Mouse (Mus musculus): Measurements from ENCODE around the gene Six5. TPM values are rescaled to one million over a fixed set of nuclear protein-coding genes. Genes with fewer than 3 reads are reported as not detected.

The Six5 gene
- total RNA-seq, 1 experiment, result 3.0 TPM

GRCm38 (mm10) chr7:19075723-19076585 lies 18.4 kb upstream of the Six5 start, which contains the start of gene Dmwd:
TSS of gene Dmwd (plus strand) at chr7:19076227.
- in situ Hi-C loops (cut with MboI; ENCODE audit: low sequenced_read_pairs in 2 of 2, unreplicated experiment in 2 of 2), result no loop called here
- TF ChIP-seq ZNF384 (IDR thresholded peaks at IDR 0.05; ENCODE audit: low read depth, low read length) (no peak), HCFC1 (IDR thresholded peaks at IDR 0.05; ENCODE audit: borderline replicate concordance, insufficient read depth, low read length) (no peak), CHD2 (IDR thresholded peaks at IDR 0.05; ENCODE audit: low read depth, low read length) (0 out of 2 replicates have a peak, but pooled peaks have one; percentile 22), ZC3H11A (IDR thresholded peaks at IDR 0.05; ENCODE audit: borderline replicate concordance, low read depth, low read length) (no peak), MAFK (IDR thresholded peaks at IDR 0.05; ENCODE audit: insufficient read depth, low read depth, low read length) (no peak)
- peaks cover 27% of the 10 kb centered on the region for H3K36me3 ChIP-seq (ENCODE audit: control insufficient read depth, insufficient read depth, low read length, poor library complexity, severe bottlenecking)
- peak within 1 kb of the TSS; percentile 93 for H3K9ac ChIP-seq (ENCODE audit: insufficient read depth, low read depth, low read length, poor library complexity, severe bottlenecking)
- H3K4me1 ChIP-seq (ENCODE audit: control insufficient read depth in 2 of 2, insufficient read depth in 2 of 2, low read length in 2 of 2, poor library complexity in 1 of 2), result peaks cover 0 to 19% of the 10 kb centered on the region in 2 experiments; a peak in 3 of 4 replicates
- peak; percentile 100 for DNase-seq (ENCODE audit: low read depth, low spot score)
- no peaks in the 10 kb centered on the region for H3K9me3 ChIP-seq (ENCODE audit: control insufficient read depth, insufficient read depth, low read depth, low read length)
- peak within 1 kb of the TSS; percentile 90 to 98 for H3K4me3 ChIP-seq (ENCODE audit: insufficient read depth in 1 of 2, low read depth in 1 of 2, low read length in 2 of 2, poor library complexity in 1 of 2, severe bottlenecking in 1 of 2)
- H3K27ac ChIP-seq (ENCODE audit: insufficient read depth, low read depth, low read length, poor library complexity, severe bottlenecking), result peak within 1 kb of the TSS; percentile 22; the same call in 1 of the 2 replicates

GRCm38 (mm10) chr7:19076586-19076991 lies 17.8 kb upstream of the Six5 start:
- TF ChIP-seq MAFK (IDR thresholded peaks at IDR 0.05; ENCODE audit: insufficient read depth, low read depth, low read length), result no peak
- TF ChIP-seq ZC3H11A (IDR thresholded peaks at IDR 0.05; ENCODE audit: borderline replicate concordance, low read depth, low read length), result no peak
- TF ChIP-seq CHD2 (IDR thresholded peaks at IDR 0.05; ENCODE audit: low read depth, low read length), result no peak
- no peak for TF ChIP-seq HCFC1 (IDR thresholded peaks at IDR 0.05; ENCODE audit: borderline replicate concordance, insufficient read depth, low read length)
- TF ChIP-seq ZNF384 (IDR thresholded peaks at IDR 0.05; ENCODE audit: low read depth, low read length), result no peak
- Histone ChIP-seq H3K9ac (ENCODE audit: insufficient read depth, low read depth, low read length, poor library complexity, severe bottlenecking) (peak overlapping the region; percentile 93), H3K4me1 (ENCODE audit: control insufficient read depth in 2 of 2, insufficient read depth in 2 of 2, low read length in 2 of 2, poor library complexity in 1 of 2) (peaks cover 0 to 19% of the 10 kb centered on the region in 2 experiments; a peak in 3 of 4 replicates), H3K4me3 (ENCODE audit: insufficient read depth in 1 of 2, low read depth in 1 of 2, low read length in 2 of 2, poor library complexity in 1 of 2, severe bottlenecking in 1 of 2) (peak overlapping the region; percentile 90 to 98), H3K9me3 (ENCODE audit: control insufficient read depth, insufficient read depth, low read depth, low read length) (no peaks in the 10 kb centered on the region), H3K36me3 (ENCODE audit: control insufficient read depth, insufficient read depth, low read length, poor library complexity, severe bottlenecking) (peaks cover 32% of the 10 kb centered on the region), H3K27ac (ENCODE audit: insufficient read depth, low read depth, low read length, poor library complexity, severe bottlenecking) (peak overlapping the region; percentile 22; the same call in 1 of the 2 replicates)
- no peak for DNase-seq (ENCODE audit: low read depth, low spot score)
- in situ Hi-C loops (cut with MboI; ENCODE audit: low sequenced_read_pairs in 2 of 2, unreplicated experiment in 2 of 2), result no loop called here

GRCm38 (mm10) chr7:19077761-19078160 lies 16.6 kb upstream of the Six5 start:
- peaks cover 0 to 19% of the 10 kb centered on the region in 2 experiments; a peak in 3 of 4 replicates for H3K4me1 ChIP-seq (ENCODE audit: control insufficient read depth in 2 of 2, insufficient read depth in 2 of 2, low read length in 2 of 2, poor library complexity in 1 of 2)
- H3K4me3 ChIP-seq (ENCODE audit: insufficient read depth in 1 of 2, low read depth in 1 of 2, low read length in 2 of 2, poor library complexity in 1 of 2, severe bottlenecking in 1 of 2), result peak overlapping the region in 1 of 2 experiments; percentile 13; a peak in 1 of 4 replicates
- in situ Hi-C loops (cut with MboI; ENCODE audit: low sequenced_read_pairs in 2 of 2, unreplicated experiment in 2 of 2), result no loop called here
- TF ChIP-seq ZC3H11A (IDR thresholded peaks at IDR 0.05; ENCODE audit: borderline replicate concordance, low read depth, low read length), result no peak
- no peak for TF ChIP-seq ZNF384 (IDR thresholded peaks at IDR 0.05; ENCODE audit: low read depth, low read length)
- H3K9ac ChIP-seq (ENCODE audit: insufficient read depth, low read depth, low read length, poor library complexity, severe bottlenecking), result no peak overlapping the region; the same call in 1 of the 2 replicates
- H3K9me3 ChIP-seq (ENCODE audit: control insufficient read depth, insufficient read depth, low read depth, low read length), result no peaks in the 10 kb centered on the region
- DNase-seq (ENCODE audit: low read depth, low spot score), result no peak
- H3K36me3 ChIP-seq (ENCODE audit: control insufficient read depth, insufficient read depth, low read length, poor library complexity, severe bottlenecking), result peaks cover 41% of the 10 kb centered on the region
- H3K27ac ChIP-seq (ENCODE audit: insufficient read depth, low read depth, low read length, poor library complexity, severe bottlenecking), result no peak overlapping the region

GRCm38 (mm10) chr7:19078732-19079131 lies 15.7 kb upstream of the Six5 start:
- in situ Hi-C loops (cut with MboI; ENCODE audit: low sequenced_read_pairs in 2 of 2, unreplicated experiment in 2 of 2), result no loop called here
- no peak overlapping the region for H3K9ac ChIP-seq (ENCODE audit: insufficient read depth, low read depth, low read length, poor library complexity, severe bottlenecking)
- H3K36me3 ChIP-seq (ENCODE audit: control insufficient read depth, insufficient read depth, low read length, poor library complexity, severe bottlenecking), result peaks cover 41% of the 10 kb centered on the region
- no peak for DNase-seq (ENCODE audit: low read depth, low spot score)
- no peaks in the 10 kb centered on the region for H3K9me3 ChIP-seq (ENCODE audit: control insufficient read depth, insufficient read depth, low read depth, low read length)
- no peak overlapping the region for H3K27ac ChIP-seq (ENCODE audit: insufficient read depth, low read depth, low read length, poor library complexity, severe bottlenecking)
- H3K4me3 ChIP-seq (ENCODE audit: insufficient read depth in 1 of 2, low read depth in 1 of 2, low read length in 2 of 2, poor library complexity in 1 of 2, severe bottlenecking in 1 of 2), result no peak overlapping the region
- H3K4me1 ChIP-seq (ENCODE audit: control insufficient read depth in 2 of 2, insufficient read depth in 2 of 2, low read length in 2 of 2, poor library complexity in 1 of 2), result peaks cover 0 to 19% of the 10 kb centered on the region in 2 experiments; a peak in 3 of 4 replicates
- TF ChIP-seq HCFC1 (IDR thresholded peaks at IDR 0.05; ENCODE audit: borderline replicate concordance, insufficient read depth, low read length) (no peak), MAFK (IDR thresholded peaks at IDR 0.05; ENCODE audit: insufficient read depth, low read depth, low read length) (no peak), CHD2 (IDR thresholded peaks at IDR 0.05; ENCODE audit: low read depth, low read length) (no peak), ZNF384 (IDR thresholded peaks at IDR 0.05; ENCODE audit: low read depth, low read length) (no peak), ZC3H11A (IDR thresholded peaks at IDR 0.05; ENCODE audit: borderline replicate concordance, low read depth, low read length) (no peak)

All from ES-E14 (cell line).